8 mouse cellular contexts compared by ENCODE assay signal in genomic region chr17:25188150-25189031, GRCm38 (mm10). TPM values are rescaled to one million over a fixed set of nuclear protein-coding genes. Genes with fewer than 3 reads are reported as not detected.
DNase-seq lines count a peak whose midpoint lies in the region; ATAC-seq and TF ChIP-seq lines count a peak whose summit lies in the region.

Gene Unkl, plus strand, starts transcription at chr17:25188397.

- H3K27me3 ChIP-seq in forebrain, postnatal 0 days (ENCODE audit: insufficient read depth, low read length) = no peaks in the 10 kb centered on the region

- TF ChIP-seq CTCF in forebrain, postnatal 0 days (IDR thresholded peaks at IDR 0.05; ENCODE audit: low read depth) = no peak

- no peaks in the 10 kb centered on the region for H3K9me3 ChIP-seq in forebrain, postnatal 0 days (ENCODE audit: low read length)

- under 1% methylated on average over 76 of the region's 104 CpGs for WGBS in forebrain, postnatal 0 days

- peaks cover 8% of the 10 kb centered on the region for H3K4me1 ChIP-seq in forebrain, postnatal 0 days (ENCODE audit: insufficient read depth)

- DNase-seq in ES-CJ7 (ENCODE audit: low read depth, low spot score) = peak; percentile 52
- DNase-seq in cerebellum, adult 11-12 months = peak; percentile 57
- peak; percentile 81 for DNase-seq in forebrain, postnatal 0 days
- peak; percentile 87 for DNase-seq in heart, postnatal 4 days
- peak; percentile 60 for DNase-seq in layer of hippocampus, adult 9-11 months
- DNase-seq in lung, postnatal 10 days = peak; percentile 82
- DNase-seq in ovary, postnatal 36 days (ENCODE audit: low spot score) = peak; percentile 84
- DNase-seq in thymus, postnatal 14 days = peak; percentile 89

- H3K9ac ChIP-seq in forebrain, postnatal 0 days = peak within 1 kb of the TSS; percentile 84

- H3K27ac ChIP-seq in forebrain, postnatal 0 days (ENCODE audit: low read depth, low read length) = peak within 1 kb of the TSS; percentile 70

- H3K36me3 ChIP-seq in forebrain, postnatal 0 days (ENCODE audit: insufficient read depth) = peaks cover 15% of the 10 kb centered on the region; the same call in 1 of the 2 replicates

- H3K4me3 ChIP-seq in forebrain, postnatal 0 days (ENCODE audit: low read depth, low read length) = peak within 1 kb of the TSS; percentile 96

- ATAC-seq in forebrain, postnatal 0 days = peak; percentile 10; the same call in 1 of the 2 replicates

- H3K4me2 ChIP-seq in forebrain, postnatal 0 days (ENCODE audit: low read depth) = peak within 1 kb of the TSS; percentile 91

RNA-seq across cellular contexts. Expression of gene Unkl, which starts in this region (rescaled TPM):
- total RNA-seq in forebrain, postnatal 0 days (2014; rRNA removed) = 21.6 and 22.8 TPM in 2 replicates
- polyA plus RNA-seq in forebrain, postnatal 0 days (2015; fragmentation: Nextera tagmentation; extraction: Ambion mirVana) = 7.6 and 11.6 TPM in 2 replicates
- 10 to 100 TPM in 1 of 2 experiments, 1 to 10 TPM in 1; 8.5 to 10.4 TPM for total RNA-seq in heart, postnatal 4 days (2021)

Comparison
In these comparisons a context has a peak if more than half of its experiments do, and no peak if none do; other contexts are left out.
1. Peak in every context shown above with its lines: DNase-seq, ATAC-seq, H3K4me3 ChIP-seq and H3K27ac ChIP-seq.